Mouse (Mus musculus) cerebellum, postnatal 14 days (tissue): ENCODE measurements around the gene Pou2f1.

Source experiments
- DNase-seq, 2 experiments: peaks; one replicate each; pipeline ENCODE4 v3.0.0; 2021; ENCODE audit warnings: mixed read lengths in 2 of 2

Pou2f1 gene

GRCm38 (mm10) chr1:165842170-165842569 lies 160.3 kb downstream of the Pou2f1 start:
- DNase-seq: peak in 1 of 2 experiments; percentile 40

GRCm38 (mm10) chr1:165840548-165841230 lies 161.8 kb downstream of the Pou2f1 start:
- no peak for DNase-seq

GRCm38 (mm10) chr1:165839201-165839600 lies 163.3 kb downstream of the Pou2f1 start:
- peak; percentile 76 to 78 for DNase-seq

GRCm38 (mm10) chr1:165837546-165837945 lies 164.9 kb downstream of the Pou2f1 start:
- DNase-seq: no peak

GRCm38 (mm10) chr1:165836461-165836860 lies 166.0 kb downstream of the Pou2f1 start:
- DNase-seq: no peak

GRCm38 (mm10) chr1:165834633-165834975 lies 167.9 kb downstream of the Pou2f1 start:
- no peak for DNase-seq

- no peak for DNase-seq
These were observed 168.4 kb downstream of the Pou2f1 start for GRCm38 (mm10) chr1:165833910-165834632.

GRCm38 (mm10) chr1:165833244-165833643 lies 169.2 kb downstream of the Pou2f1 start:
- no peak for DNase-seq

GRCm38 (mm10) chr1:165829890-165830289 lies 172.6 kb downstream of the Pou2f1 start:
- no peak for DNase-seq

GRCm38 (mm10) chr1:165828615-165829014 lies 173.9 kb downstream of the Pou2f1 start:
- no peak for DNase-seq

- DNase-seq: no peak
These were observed 174.3 kb downstream of the Pou2f1 start for GRCm38 (mm10) chr1:165828173-165828572.

- no peak for DNase-seq
These were observed 180.4 kb downstream of the Pou2f1 start for GRCm38 (mm10) chr1:165822031-165822430.

- no peak for DNase-seq
These were observed 183.3 kb downstream of the Pou2f1 start for GRCm38 (mm10) chr1:165819147-165819546.

- no peak for DNase-seq
These were observed 184.2 kb downstream of the Pou2f1 start for GRCm38 (mm10) chr1:165818145-165818860.

GRCm38 (mm10) chr1:165817264-165817663 lies 185.2 kb downstream of the Pou2f1 start:
- no peak for DNase-seq

- no peak for DNase-seq
These were observed 186.1 kb downstream of the Pou2f1 start for GRCm38 (mm10) chr1:165816391-165816790.
